Mouse (Mus musculus) hindbrain, embryonic 13.5 days (tissue): Measurements from ENCODE around the gene Gpalpp1. TPM values are rescaled to one million over a fixed set of nuclear protein-coding genes. Genes with fewer than 3 reads are reported as not detected.

Experiments
- ATAC-seq: fragments of 200-750 bp; cut with Nextera tagmentation; 2 replicates; pipeline ENCODE4 v1.8.0; 2017; ENCODE audit warnings: moderate TSS enrichment; ENCODE audit not compliant: low FRiP score
- H3K27ac ChIP-seq: fragments of 300-500 bp; sonication (generic); 2 replicates; pipeline ENCODE4 v1.5.1; 2015; ENCODE audit warnings: inconsistent platforms, mild to moderate bottlenecking, moderate library complexity
- H3K27me3 ChIP-seq: fragments of 300-500 bp; sonication (generic); 2 replicates; pipeline ENCODE4 v1.6.1; 2015; ENCODE audit warnings: mild to moderate bottlenecking, inconsistent platforms
- H3K36me3 ChIP-seq: fragments of 300-500 bp; sonication (generic); 2 replicates; pipeline ENCODE4 v1.6.1; 2015; ENCODE audit warnings: mild to moderate bottlenecking, inconsistent platforms
- H3K4me1 ChIP-seq: fragments of 300-500 bp; sonication (generic); replicated peaks from 2 replicates; pipeline ENCODE4 v1.6.1; 2015; ENCODE audit warnings: inconsistent platforms
- H3K4me2 ChIP-seq: fragments of 300-500 bp; sonication (generic); 2 replicates; pipeline ENCODE4 v1.6.1; 2015; ENCODE audit warnings: inconsistent platforms, mild to moderate bottlenecking, moderate library complexity
- H3K4me3 ChIP-seq: fragments of 300-500 bp; sonication (generic); 2 replicates; pipeline ENCODE4 v1.5.1; 2015; ENCODE audit warnings: mild to moderate bottlenecking, inconsistent platforms
- H3K9ac ChIP-seq: fragments of 300-500 bp; sonication (generic); 2 replicates; pipeline ENCODE4 v1.6.1; 2015; ENCODE audit warnings: mild to moderate bottlenecking, inconsistent platforms
- H3K9me3 ChIP-seq: fragments of 300-500 bp; sonication (generic); 2 replicates; pipeline ENCODE4 v1.6.1; 2016; ENCODE audit warnings: inconsistent platforms
- WGBS: fragments of 180-500 bp; shearing (Covaris S2); methylation state at CpG from one replicate; pipeline ENCODE4 v1.1.7; 2015; 5-methylcytosine and 5-hydroxymethylcytosine counted together
- polyA plus RNA-seq: library from polyadenylated mRNA; unstranded; fragments of >200 nt; fragmentation: Nextera tagmentation; extraction: Ambion mirVana; gene quantifications from 2 replicates; pipeline ENCODE4 v1.2.1, GENCODE M21; 2015

The Gpalpp1 gene
- polyA plus RNA-seq, 1 experiment from 2014 or later: 13.2 TPM

DNA sequence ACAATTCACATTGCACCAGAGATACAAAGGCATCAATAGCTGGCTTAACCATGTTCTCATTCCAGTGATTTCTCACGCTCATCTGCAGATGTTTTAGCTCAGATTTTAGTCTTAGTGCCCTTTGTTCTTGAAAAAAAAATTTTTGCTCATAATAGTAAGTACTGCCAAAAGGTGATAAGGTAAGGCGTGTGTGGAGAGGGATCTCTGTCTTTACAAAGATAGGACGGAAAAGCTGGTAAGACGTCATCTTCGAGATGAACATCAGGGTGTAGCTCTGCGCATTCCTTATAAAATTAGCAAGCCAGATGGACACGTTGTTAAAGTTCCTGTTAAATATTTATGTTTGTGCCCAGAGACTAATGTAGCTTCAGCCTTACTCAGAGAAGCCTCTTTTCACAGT, 35.3 kb upstream of the Gpalpp1 start:
- 69% methylated on average over 7 of the region's 7 CpGs for WGBS
- Histone ChIP-seq H3K9ac (no peak overlapping the region), H3K27me3 (no peaks in the 10 kb centered on the region), H3K9me3 (no peaks in the 10 kb centered on the region), H3K27ac (no peak overlapping the region), H3K36me3 (no peaks in the 10 kb centered on the region), H3K4me2 (no peak overlapping the region), H3K4me1 (no peaks in the 10 kb centered on the region; the same call in 1 of the 2 replicates), H3K4me3 (no peak overlapping the region)
- no peak for ATAC-seq

DNA sequence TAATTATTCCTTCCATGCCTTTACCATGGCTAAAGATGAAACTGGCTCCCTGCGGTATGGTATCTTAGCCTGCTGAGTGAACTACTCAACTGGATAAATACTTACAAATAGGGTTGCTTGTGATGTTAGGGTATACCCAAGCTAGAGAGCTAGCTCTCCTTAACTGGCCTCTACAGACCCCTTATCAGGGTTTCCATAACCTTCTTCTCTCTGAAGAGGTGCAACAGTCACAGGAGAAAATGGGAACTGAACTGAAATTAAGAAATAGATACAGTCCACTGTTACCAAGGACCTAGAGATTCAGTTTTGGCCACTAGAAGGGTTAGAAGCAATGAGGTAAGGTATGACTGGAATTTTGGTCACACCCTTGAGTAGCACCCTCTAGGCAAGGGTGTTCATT, 34.7 kb upstream of the Gpalpp1 start:
- 89% methylated on average over 1 of the region's 1 CpGs for WGBS
- no peak for ATAC-seq
- Histone ChIP-seq H3K36me3 (no peaks in the 10 kb centered on the region), H3K4me2 (no peak overlapping the region), H3K9me3 (no peaks in the 10 kb centered on the region), H3K9ac (no peak overlapping the region), H3K4me3 (no peak overlapping the region), H3K27me3 (no peaks in the 10 kb centered on the region), H3K27ac (no peak overlapping the region), H3K4me1 (no peaks in the 10 kb centered on the region; the same call in 1 of the 2 replicates)

DNA sequence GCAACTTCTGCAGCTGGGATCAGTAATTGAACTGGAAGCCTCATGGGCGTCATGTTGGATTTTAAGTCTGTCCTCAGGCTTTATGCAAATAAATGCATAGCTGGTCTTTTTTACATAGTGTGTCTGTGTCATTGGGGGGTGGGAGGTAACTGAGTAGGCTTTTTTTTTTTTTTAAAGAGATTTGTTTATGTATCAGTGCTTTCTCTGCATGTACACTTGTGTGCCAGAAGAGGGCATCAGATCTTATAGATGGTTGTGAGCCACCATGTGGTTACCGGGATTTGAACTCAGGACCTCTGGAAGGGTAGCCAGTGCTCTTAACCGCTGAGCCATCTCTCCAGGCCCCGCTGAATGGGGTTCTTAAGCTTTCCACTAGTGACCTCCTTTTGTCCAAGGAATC, 24.4 kb upstream of the Gpalpp1 start:
- WGBS: 95% methylated on average over 4 of the region's 4 CpGs
- H3K9me3 ChIP-seq: no peaks in the 10 kb centered on the region
- peaks cover 64% of the 10 kb centered on the region for H3K36me3 ChIP-seq
- H3K4me3 ChIP-seq: no peak overlapping the region
- no peak for ATAC-seq
- H3K27ac ChIP-seq: no peak overlapping the region
- H3K4me1 ChIP-seq: no peaks in the 10 kb centered on the region
- H3K4me2 ChIP-seq: no peak overlapping the region
- no peaks in the 10 kb centered on the region for H3K27me3 ChIP-seq
- H3K9ac ChIP-seq: no peak overlapping the region

DNA sequence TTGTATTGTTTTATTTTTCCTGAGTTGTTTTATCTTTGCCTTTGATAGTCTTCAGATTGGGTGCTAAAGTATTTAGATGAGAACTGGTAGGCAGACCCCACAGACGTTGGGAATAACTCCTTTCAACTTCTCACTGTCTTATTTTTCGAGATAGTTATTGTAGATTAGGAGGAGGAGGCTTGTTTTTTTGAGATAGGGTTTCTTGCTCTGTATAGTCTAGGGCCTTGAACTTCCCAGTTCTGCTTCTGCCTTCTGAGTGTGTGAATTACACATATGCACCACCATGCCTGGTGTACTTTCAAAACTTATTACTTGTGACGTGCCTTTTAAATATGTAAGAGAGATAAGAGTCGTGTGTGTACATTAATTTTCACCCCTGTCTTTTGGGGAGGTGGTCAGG, 17.6 kb upstream of the Gpalpp1 start:
- no peak overlapping the region for H3K27ac ChIP-seq
- H3K27me3 ChIP-seq: no peaks in the 10 kb centered on the region
- H3K36me3 ChIP-seq: peaks cover 89% of the 10 kb centered on the region
- H3K4me2 ChIP-seq: no peak overlapping the region
- H3K4me1 ChIP-seq: no peaks in the 10 kb centered on the region
- no peak overlapping the region for H3K4me3 ChIP-seq
- ATAC-seq: no peak
- no peaks in the 10 kb centered on the region for H3K9me3 ChIP-seq
- WGBS: 93% methylated on average over 4 of the region's 4 CpGs
- no peak overlapping the region for H3K9ac ChIP-seq

DNA sequence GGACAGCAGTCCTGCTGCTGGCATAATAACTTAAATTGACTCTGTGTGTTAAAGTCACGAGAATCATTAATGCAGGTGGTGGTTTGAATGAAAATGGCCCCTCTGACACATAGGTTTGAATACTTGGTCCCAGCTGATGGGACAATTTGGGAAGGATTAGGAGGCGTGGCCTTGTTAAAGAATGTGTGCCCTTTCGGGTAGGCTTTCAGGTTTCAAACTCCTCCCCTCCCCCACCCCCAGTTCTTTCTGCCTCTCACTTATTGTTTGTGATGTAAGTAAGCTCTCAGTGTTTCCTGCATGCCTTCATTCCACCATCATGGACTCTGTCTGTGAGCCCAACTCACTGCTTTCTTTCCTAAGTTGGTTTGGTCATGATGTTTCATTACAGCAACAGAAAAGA, 16.8 kb upstream of the Gpalpp1 start:
- no peak overlapping the region for H3K4me2 ChIP-seq
- H3K9me3 ChIP-seq: no peaks in the 10 kb centered on the region
- H3K4me3 ChIP-seq: no peak overlapping the region
- no peak overlapping the region for H3K27ac ChIP-seq
- no peaks in the 10 kb centered on the region for H3K4me1 ChIP-seq
- no peaks in the 10 kb centered on the region for H3K27me3 ChIP-seq
- 91% methylated on average over 3 of the region's 3 CpGs for WGBS
- H3K9ac ChIP-seq: no peak overlapping the region
- no peak for ATAC-seq
- peaks cover 87% of the 10 kb centered on the region for H3K36me3 ChIP-seq

DNA sequence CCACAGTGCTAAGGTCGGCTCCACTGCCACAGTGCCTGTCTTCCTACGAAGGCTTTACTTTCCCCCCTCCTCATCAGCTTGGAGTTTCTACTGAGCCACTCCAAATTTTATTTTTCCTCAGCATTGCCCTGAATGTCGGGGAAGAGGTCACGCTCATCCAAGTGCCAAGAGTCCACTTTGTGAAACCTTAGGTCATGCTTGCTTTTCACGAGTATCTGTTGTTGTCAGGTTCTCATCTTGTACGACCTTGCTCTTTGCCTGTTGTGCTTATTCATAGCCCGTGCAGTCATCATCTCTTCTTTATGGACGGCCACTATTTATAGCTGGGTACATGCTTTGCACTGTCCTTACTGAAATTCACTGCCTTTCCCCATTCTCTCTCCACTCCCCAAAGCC, 12.1 kb upstream of the Gpalpp1 start:
- Histone ChIP-seq H3K9me3 (no peaks in the 10 kb centered on the region), H3K9ac (no peak overlapping the region), H3K36me3 (peaks cover 76% of the 10 kb centered on the region), H3K27ac (no peak overlapping the region), H3K4me1 (no peaks in the 10 kb centered on the region), H3K4me2 (no peak overlapping the region), H3K27me3 (no peaks in the 10 kb centered on the region), H3K4me3 (no peak overlapping the region)
- WGBS: 98% methylated on average over 8 of the region's 8 CpGs
- no peak for ATAC-seq

DNA sequence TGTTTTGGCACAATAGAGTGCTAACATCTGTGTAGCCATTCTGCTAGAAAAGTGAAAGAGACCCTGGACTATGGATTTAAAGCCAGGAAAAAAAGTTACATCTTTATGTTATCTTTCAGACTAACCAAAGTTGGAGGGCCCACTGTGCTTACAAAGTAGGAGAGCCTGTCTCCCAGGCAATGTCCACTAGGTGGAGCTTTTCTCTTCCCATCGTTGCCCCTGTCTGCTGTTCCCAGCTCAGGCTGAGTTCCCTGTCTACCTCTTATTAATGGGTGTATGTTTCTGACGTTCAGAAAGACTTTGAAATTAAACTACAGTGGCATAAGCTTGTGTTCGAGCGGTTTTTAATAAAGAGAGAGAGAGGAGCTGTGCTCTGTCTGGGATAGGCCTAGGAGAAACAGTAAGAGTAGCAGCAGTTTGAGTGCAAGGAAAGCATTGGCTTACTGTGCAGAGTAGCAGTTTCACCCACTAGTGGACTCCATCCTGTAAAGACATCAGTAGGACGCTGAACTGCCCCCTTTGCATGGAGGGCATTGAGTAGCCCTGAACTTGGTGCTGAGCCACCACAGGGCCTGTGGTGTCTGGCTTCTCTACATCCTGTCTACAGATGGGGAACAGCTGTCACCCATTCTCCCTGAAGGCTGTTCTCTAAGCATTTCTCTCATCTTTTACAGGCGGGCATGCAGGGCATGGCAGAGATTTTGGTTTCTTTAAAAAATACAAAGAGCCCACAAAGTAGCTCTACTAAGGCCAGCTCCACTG, 11.5 kb upstream of the Gpalpp1 start:
- ATAC-seq: 0 out of 2 replicates have a peak, but pooled peaks have one; percentile 28
- Histone ChIP-seq H3K4me1 (no peaks in the 10 kb centered on the region), H3K36me3 (peaks cover 76% of the 10 kb centered on the region), H3K4me2 (no peak overlapping the region), H3K9me3 (no peaks in the 10 kb centered on the region), H3K27ac (no peak overlapping the region), H3K4me3 (no peak overlapping the region), H3K27me3 (no peaks in the 10 kb centered on the region), H3K9ac (no peak overlapping the region)
- WGBS: 63% methylated on average over 6 of the region's 6 CpGs

DNA sequence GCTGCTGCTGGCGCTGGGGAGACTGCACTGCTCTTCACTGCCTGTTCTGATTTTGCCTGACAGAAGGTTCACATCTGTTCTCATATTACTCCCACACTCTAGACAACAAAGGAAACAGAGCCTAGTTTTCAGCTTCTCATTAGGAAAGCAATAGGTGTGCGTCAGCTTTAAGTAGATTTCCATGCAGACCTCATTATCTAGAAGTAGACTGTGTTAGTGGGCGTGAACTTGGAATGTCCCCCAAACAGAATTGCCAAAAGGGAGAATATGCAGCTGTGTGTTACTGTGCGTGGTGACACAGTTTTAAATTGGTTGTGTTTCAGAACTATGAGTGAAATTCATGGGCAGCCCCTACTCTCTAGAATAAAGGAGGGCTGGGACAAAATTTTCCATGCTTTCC, 9.9 kb upstream of the Gpalpp1 start:
- Histone ChIP-seq H3K9ac (no peak overlapping the region), H3K4me3 (no peak overlapping the region), H3K4me1 (no peaks in the 10 kb centered on the region), H3K36me3 (peaks cover 75% of the 10 kb centered on the region), H3K27ac (no peak overlapping the region), H3K9me3 (no peaks in the 10 kb centered on the region), H3K4me2 (no peak overlapping the region), H3K27me3 (no peaks in the 10 kb centered on the region)
- 89% methylated on average over 4 of the region's 4 CpGs for WGBS
- no peak for ATAC-seq

DNA sequence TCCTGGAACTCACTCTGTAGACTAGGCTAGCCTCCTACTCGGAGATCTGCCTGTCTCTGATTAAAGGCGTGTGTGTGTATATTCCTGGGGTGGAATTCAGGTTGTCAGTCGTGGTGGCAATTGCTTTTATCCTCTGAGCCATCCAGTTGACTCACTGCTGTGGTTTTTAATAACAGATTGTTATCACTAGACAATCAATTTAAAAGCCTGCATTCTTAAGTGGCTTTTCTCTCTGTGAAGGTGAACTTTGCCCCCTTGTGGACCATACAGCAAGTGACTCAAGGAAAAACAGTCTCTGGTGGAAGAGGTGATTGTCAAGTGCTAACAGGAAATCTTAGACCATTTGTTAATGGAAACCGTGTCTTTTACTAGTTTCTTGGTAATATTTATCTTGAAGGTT, 8.4 kb upstream of the Gpalpp1 start:
- H3K4me3 ChIP-seq: no peak overlapping the region
- 77% methylated on average over 4 of the region's 4 CpGs for WGBS
- no peaks in the 10 kb centered on the region for H3K27me3 ChIP-seq
- H3K9ac ChIP-seq: no peak overlapping the region
- peaks cover 73% of the 10 kb centered on the region for H3K36me3 ChIP-seq
- no peak overlapping the region for H3K4me2 ChIP-seq
- no peak for ATAC-seq
- no peaks in the 10 kb centered on the region for H3K9me3 ChIP-seq
- H3K27ac ChIP-seq: no peak overlapping the region
- no peaks in the 10 kb centered on the region for H3K4me1 ChIP-seq

DNA sequence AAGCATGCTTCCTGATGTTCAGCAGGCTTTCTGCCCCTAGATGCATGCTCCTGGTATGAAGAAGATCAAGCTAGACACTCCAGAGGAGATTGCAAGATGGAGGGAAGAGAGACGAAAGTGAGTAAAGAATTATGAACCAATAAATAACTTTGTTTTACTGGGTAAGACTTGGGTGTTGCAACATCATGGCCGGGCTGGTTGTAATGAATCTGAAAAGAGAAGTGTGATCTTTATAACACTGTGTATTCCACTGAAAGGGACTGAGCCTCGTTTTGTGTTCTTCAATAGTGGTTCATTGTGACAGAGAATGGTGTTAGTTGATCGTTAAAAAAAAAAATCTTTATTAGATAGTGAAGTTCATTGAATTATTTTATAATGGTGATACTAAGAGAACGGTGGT, 5.2 kb upstream of the Gpalpp1 start:
- no peaks in the 10 kb centered on the region for H3K9me3 ChIP-seq
- peaks cover 56% of the 10 kb centered on the region for H3K36me3 ChIP-seq
- H3K27me3 ChIP-seq: no peaks in the 10 kb centered on the region
- H3K4me1 ChIP-seq: peaks cover 17% of the 10 kb centered on the region
- ATAC-seq: no peak
- no peak overlapping the region for H3K27ac ChIP-seq
- H3K4me2 ChIP-seq: no peak overlapping the region
- no peak overlapping the region for H3K4me3 ChIP-seq
- no peak overlapping the region for H3K9ac ChIP-seq
- 94% methylated on average over 5 of the region's 5 CpGs for WGBS

DNA sequence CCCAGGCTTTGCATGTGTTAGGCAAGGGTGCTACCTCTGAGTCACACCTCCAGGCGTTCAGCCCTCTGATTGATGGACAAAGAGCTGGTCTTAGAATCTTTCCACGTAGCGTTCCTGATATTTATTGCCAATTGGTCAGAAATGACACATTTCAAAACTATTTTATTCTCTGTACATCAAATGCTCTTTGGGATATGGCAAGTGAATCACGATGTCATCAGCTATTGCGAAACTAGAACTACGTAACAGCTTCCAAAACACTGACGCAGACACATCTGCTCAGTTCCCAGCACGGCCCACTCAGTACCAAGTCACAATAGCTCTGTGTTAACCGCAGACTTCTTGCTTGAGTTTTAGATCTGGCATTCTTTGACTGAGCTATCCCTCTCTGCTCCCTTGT, 11.0 kb downstream of the Gpalpp1 start:
- 97% methylated on average over 9 of the region's 9 CpGs for WGBS
- Histone ChIP-seq H3K4me2 (no peak overlapping the region), H3K27ac (no peak overlapping the region), H3K36me3 (peaks cover 82% of the 10 kb centered on the region), H3K4me3 (no peak overlapping the region), H3K9me3 (no peaks in the 10 kb centered on the region), H3K27me3 (no peaks in the 10 kb centered on the region), H3K9ac (no peak overlapping the region), H3K4me1 (no peaks in the 10 kb centered on the region)
- no peak for ATAC-seq

DNA sequence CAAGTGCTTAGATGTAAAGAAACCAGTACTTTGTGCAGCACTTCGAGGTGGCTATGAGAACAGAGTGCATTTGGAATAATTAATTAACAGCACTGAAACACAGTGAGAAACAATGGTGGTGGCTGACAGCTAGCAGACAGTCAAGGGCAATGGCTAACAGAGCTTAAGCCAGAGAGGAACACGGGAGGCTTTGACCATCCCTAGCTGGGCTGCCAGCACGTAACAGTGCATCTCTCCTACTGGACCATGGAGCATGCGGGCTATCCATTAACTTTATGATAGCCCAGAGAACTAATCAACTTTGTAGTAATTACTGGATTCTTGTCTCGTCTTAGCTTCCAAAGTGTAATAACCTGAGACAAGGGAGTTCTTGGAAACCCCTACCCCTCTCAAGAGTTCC, 12.7 kb downstream of the Gpalpp1 start:
- H3K4me2 ChIP-seq: no peak overlapping the region
- H3K4me3 ChIP-seq: no peak overlapping the region
- H3K9ac ChIP-seq: no peak overlapping the region
- peaks cover 81% of the 10 kb centered on the region for H3K36me3 ChIP-seq
- H3K27ac ChIP-seq: no peak overlapping the region
- ATAC-seq: no peak
- no peaks in the 10 kb centered on the region for H3K9me3 ChIP-seq
- H3K27me3 ChIP-seq: no peaks in the 10 kb centered on the region
- 95% methylated on average over 5 of the region's 5 CpGs for WGBS
- H3K4me1 ChIP-seq: no peaks in the 10 kb centered on the region

DNA sequence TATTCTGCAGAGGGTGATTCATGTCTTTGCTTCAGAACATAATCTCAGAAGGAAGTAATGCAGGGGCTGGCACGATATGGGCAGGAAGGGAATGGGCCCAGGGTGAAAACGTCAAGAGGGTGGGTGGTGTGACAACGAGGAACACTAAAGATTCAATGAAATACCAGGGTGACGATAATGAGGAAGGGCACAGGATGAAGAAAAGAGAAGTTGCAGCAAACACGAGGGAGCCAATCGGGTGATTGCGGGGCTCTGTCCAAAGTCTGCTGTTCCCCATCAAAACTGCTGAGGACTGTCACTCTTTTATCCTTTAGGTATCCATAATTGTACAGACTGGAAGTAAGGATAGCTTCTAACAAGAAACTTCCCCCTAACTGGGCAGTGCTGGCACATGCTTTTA, 13.3 kb downstream of the Gpalpp1 start:
- H3K9me3 ChIP-seq: no peaks in the 10 kb centered on the region
- H3K27ac ChIP-seq: no peak overlapping the region
- no peaks in the 10 kb centered on the region for H3K4me1 ChIP-seq
- H3K27me3 ChIP-seq: no peaks in the 10 kb centered on the region
- H3K9ac ChIP-seq: no peak overlapping the region
- no peak for ATAC-seq
- WGBS: 91% methylated on average over 7 of the region's 7 CpGs
- H3K4me2 ChIP-seq: no peak overlapping the region
- H3K4me3 ChIP-seq: no peak overlapping the region
- peaks cover 83% of the 10 kb centered on the region for H3K36me3 ChIP-seq
